Mouse (Mus musculus) spleen, adult 2 months (tissue): ENCODE measurements around the gene Gm42906. TPM values are rescaled to one million over a fixed set of nuclear protein-coding genes. Genes with fewer than 3 reads are reported as not detected.

Experiments
- DNase-seq, 2 experiments: peaks; one replicate each; pipeline versions ENCODE4 v3.0.0 to v3.0.0-alpha.2; 2012 to 2021; ENCODE audit warnings: low spot score in 2 of 2, low read depth in 1 of 2
- H3K27ac ChIP-seq: fragments of 200-500 bp; 2 replicates; pipeline ENCODE4 v1.5.1; 2012; ENCODE audit warnings: low read length, inconsistent platforms; ENCODE audit not compliant: insufficient read depth
- H3K27me3 ChIP-seq: fragments of 200-500 bp; 2 replicates; pipeline ENCODE4 v1.6.1; 2012; ENCODE audit warnings: mild to moderate bottlenecking, moderate library complexity, low read length, inconsistent platforms; ENCODE audit not compliant: control insufficient read depth, insufficient read depth
- H3K36me3 ChIP-seq: fragments of 200-500 bp; 2 replicates; pipeline ENCODE4 v1.6.1; 2012; ENCODE audit warnings: mild to moderate bottlenecking, low read length, inconsistent platforms; ENCODE audit not compliant: control insufficient read depth, insufficient read depth
- H3K4me1 ChIP-seq: fragments of 200-500 bp; 2 replicates; pipeline ENCODE4 v1.6.1; 2011; ENCODE audit warnings: inconsistent platforms; ENCODE audit not compliant: control insufficient read depth, insufficient read depth, insufficient read length
- H3K4me3 ChIP-seq: fragments of 200-500 bp; 2 replicates; pipeline ENCODE4 v1.5.1; 2011; ENCODE audit warnings: mild to moderate bottlenecking, inconsistent platforms; ENCODE audit not compliant: insufficient read depth, insufficient read length; ENCODE audit errors: extremely low read depth
- CTCF ChIP-seq: fragments of 200-500 bp; IDR thresholded peaks from 2 replicates; pipeline ENCODE4 v1.5.1; 2011; ENCODE audit warnings: mild to moderate bottlenecking, inconsistent platforms; ENCODE audit not compliant: insufficient read depth, insufficient read length, insufficient replicate concordance; ENCODE audit errors: extremely low read depth
- POLR2A ChIP-seq: fragments of 200-500 bp; IDR thresholded peaks from 2 replicates; pipeline ENCODE4 v1.6.1; 2011; ENCODE audit warnings: low read depth, low read length, inconsistent platforms
- WGBS: fragments of 180-500 bp; shearing (Covaris S2); methylation state at CpG from one replicate; pipeline ENCODE4 v1.1.7; 2018; 5-methylcytosine and 5-hydroxymethylcytosine counted together
- polyA plus RNA-seq: library from polyadenylated mRNA; depleted of rRNA; stranded (reverse); fragments of >200 nt; gene quantifications from 2 replicates; pipeline ENCODE4 v1.2.3, GENCODE M21; 2012

The Gm42906 gene
- polyA plus RNA-seq, 1 experiment, result not detected

DNA sequence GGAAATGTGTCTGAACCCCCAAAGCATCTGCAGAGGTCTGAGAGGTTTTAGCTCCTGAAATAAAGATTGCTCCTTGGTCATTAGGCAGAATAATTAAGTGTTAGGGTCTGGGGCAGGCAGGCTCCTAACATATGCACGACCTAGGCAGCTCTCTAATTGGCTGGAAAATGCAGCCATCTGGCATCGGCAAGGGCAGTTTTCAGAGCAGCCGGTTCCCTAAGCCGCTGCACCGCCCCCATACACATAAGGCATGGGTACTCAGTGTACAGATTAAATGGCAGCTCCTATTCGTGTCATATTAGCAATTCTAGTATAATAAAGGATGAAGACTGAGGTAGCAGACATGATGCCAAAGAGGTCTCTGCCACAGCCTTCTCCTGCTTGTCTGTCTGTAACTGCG, 400.8 kb downstream of the Gm42906 start:
- H3K36me3 ChIP-seq, result no peaks in the 10 kb centered on the region
- no peak for DNase-seq
- H3K4me1 ChIP-seq, result no peaks in the 10 kb centered on the region
- WGBS, result 82% methylated on average over 7 of the region's 7 CpGs
- TF ChIP-seq POLR2A (no peak), CTCF (no peak)
- H3K27me3 ChIP-seq, result no peaks in the 10 kb centered on the region
- no peak overlapping the region for H3K4me3 ChIP-seq
- no peak overlapping the region for H3K27ac ChIP-seq

DNA sequence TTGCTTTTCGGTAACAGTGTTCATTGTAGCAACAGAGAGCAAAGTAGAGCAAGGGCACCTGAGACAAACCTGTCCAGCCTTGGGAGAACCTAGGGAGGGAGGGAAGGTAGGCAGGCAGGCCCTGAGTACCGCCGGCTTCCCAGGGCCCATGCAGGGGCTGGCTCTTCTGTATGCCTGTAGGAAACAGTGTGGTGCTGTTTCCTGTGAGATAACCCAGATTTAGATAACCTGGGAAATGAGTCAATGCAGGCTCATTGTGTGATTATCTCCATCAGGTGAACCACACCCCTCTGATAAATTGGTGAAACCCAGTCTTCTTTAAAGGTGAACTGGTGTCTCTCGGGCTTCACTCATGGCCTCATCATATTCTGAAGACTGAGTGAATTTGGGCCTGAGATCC, 401.9 kb downstream of the Gm42906 start:
- no peak for DNase-seq
- no peak for TF ChIP-seq CTCF
- TF ChIP-seq POLR2A, result no peak

DNA sequence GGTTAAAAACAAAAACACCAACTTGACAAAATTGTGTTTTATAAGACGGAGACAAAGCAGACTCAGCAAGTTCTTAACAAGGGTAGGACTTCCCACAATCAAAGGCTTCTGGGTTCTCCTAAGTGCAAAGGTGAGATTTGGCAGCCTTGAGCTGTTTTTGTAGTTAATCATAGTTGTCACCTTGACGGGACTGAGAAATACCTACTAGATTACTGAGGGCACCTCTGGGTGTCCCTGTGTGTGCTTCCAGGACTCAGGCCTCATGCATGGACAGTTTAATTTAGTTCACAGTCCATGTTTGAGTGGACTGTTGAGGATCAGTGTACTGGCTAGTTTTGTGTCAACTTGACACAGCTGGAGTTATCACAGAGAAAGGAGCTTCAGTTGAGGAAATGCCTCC, 403.5 kb downstream of the Gm42906 start:
- no peaks in the 10 kb centered on the region for H3K27me3 ChIP-seq
- no peak overlapping the region for H3K27ac ChIP-seq
- no peaks in the 10 kb centered on the region for H3K36me3 ChIP-seq
- 88% methylated on average over 2 of the region's 2 CpGs for WGBS
- H3K4me3 ChIP-seq, result no peak overlapping the region
- no peak for DNase-seq
- no peaks in the 10 kb centered on the region for H3K4me1 ChIP-seq
- TF ChIP-seq POLR2A, result no peak
- no peak for TF ChIP-seq CTCF

More for the DNA sequence above, 401.9 kb downstream of the Gm42906 start:
- WGBS, result 78% methylated on average over 4 of the region's 4 CpGs
- Histone ChIP-seq H3K36me3 (no peaks in the 10 kb centered on the region), H3K4me3 (no peak overlapping the region), H3K27me3 (no peaks in the 10 kb centered on the region), H3K4me1 (no peaks in the 10 kb centered on the region), H3K27ac (no peak overlapping the region)

DNA sequence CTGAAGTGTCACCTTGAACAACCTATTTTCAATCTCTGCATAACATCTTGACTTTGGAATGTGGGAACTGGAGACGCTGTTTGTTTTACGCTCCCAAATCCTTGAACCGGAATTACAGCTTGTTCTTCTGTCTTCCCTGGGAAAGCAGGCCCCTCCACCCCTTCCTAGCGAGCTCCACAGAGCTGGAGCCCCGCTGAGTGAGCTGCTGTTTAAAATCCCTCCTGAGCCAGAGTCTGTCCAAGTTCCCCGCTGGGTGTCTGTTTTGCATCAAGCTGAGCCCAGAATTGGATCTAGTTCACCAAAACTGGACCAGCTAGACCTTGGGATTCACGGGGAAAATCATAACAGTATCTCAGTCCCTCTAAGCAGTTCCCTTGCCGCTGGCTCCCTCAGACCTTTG, 404.5 kb downstream of the Gm42906 start:
- H3K27me3 ChIP-seq, result no peaks in the 10 kb centered on the region
- 77% methylated on average over 8 of the region's 8 CpGs for WGBS
- H3K27ac ChIP-seq, result no peak overlapping the region
- no peak for TF ChIP-seq CTCF
- TF ChIP-seq POLR2A, result no peak
- H3K4me3 ChIP-seq, result no peak overlapping the region
- DNase-seq, result no peak
- no peaks in the 10 kb centered on the region for H3K36me3 ChIP-seq
- no peaks in the 10 kb centered on the region for H3K4me1 ChIP-seq

DNA sequence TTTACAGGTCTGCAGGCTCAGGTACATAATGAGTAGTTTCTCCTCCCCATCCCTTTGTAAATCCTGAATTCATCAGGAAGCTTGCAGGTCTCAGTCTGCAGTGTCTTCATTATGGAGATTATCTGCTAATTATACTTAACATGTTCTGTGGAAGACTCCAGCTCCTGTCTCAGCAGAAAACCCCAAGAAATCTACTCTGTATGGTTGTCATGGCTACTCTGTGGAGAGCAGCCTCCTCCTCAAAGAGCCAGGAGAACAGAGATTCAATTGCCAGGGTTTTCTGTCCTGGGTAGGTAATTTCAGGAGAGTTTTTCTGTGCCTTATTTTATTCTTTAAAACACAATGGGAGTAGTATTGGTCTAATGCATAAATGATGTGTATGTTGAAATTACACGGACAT, 405.0 kb downstream of the Gm42906 start:
- WGBS, result 83% methylated on average over 1 of the region's 1 CpGs

DNA sequence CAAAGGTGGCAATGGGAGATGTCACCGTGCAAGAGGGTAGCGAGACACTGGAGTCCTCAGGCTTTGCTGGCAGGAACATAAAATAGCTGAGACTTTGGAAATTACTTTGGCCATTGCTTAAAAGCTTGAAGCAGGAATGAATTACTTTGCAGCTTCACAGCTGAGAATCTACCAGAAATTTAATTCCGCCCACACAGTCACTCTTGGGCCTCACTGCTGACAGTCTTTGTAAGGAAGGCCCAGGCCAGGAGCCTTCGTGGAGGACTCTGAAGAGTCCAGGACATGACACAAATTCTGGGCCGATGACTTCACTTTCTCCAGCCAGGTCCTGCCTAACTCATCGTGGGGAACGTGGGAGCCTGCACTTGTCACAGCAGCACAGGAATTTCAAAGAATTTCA, 405.9 kb downstream of the Gm42906 start:
- WGBS, result 85% methylated on average over 7 of the region's 7 CpGs
- no peak overlapping the region for H3K27ac ChIP-seq
- TF ChIP-seq CTCF, result no peak
- no peak for TF ChIP-seq POLR2A

More for the DNA sequence above, 405.0 kb downstream of the Gm42906 start:
- Histone ChIP-seq H3K36me3 (no peaks in the 10 kb centered on the region), H3K27ac (no peak overlapping the region), H3K4me1 (no peaks in the 10 kb centered on the region), H3K4me3 (no peak overlapping the region), H3K27me3 (no peaks in the 10 kb centered on the region)
- no peak for DNase-seq
- TF ChIP-seq POLR2A (no peak), CTCF (no peak)

DNA sequence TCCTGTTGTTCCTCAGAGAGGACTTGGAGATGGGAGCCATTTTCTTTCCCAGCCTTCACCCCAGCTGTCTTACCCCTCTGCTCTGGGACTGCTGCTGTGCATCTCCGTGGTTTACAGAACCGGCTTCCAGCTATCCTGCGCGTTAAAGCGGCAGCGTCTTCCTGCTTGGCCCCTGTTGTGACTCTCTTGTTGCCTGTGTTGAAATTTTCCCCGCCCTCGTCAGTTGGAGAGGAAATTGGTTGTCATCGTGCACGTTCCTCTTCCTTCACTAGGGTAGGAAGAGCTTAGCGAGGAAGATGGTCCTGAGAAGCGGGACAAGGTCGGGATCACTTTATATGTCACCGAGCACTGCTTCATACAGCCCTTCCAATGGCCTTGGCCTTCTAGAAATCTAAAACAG, 407.1 kb downstream of the Gm42906 start:
- WGBS, result 60% methylated on average over 14 of the region's 14 CpGs
- Histone ChIP-seq H3K36me3 (no peaks in the 10 kb centered on the region), H3K4me3 (no peak overlapping the region), H3K27ac (no peak overlapping the region), H3K4me1 (no peaks in the 10 kb centered on the region), H3K27me3 (no peaks in the 10 kb centered on the region)
- no peak for TF ChIP-seq POLR2A
- no peak for TF ChIP-seq CTCF
- DNase-seq, result no peak

More for the DNA sequence above, 405.9 kb downstream of the Gm42906 start:
- no peaks in the 10 kb centered on the region for H3K4me1 ChIP-seq
- H3K36me3 ChIP-seq, result no peaks in the 10 kb centered on the region
- DNase-seq, result no peak
- H3K27me3 ChIP-seq, result no peaks in the 10 kb centered on the region
- no peak overlapping the region for H3K4me3 ChIP-seq
